ENCODE assay signal across 8 mouse cellular contexts in genomic region chr6:71991190-71991932, GRCm38 (mm10).
DNase-seq lines count a peak whose midpoint lies in the region; ATAC-seq and TF ChIP-seq lines count a peak whose summit lies in the region.

No protein-coding gene starts in this region.

- H3K27me3 ChIP-seq in kidney, postnatal 0 days (ENCODE audit: insufficient read depth, low read length): no peaks in the 10 kb centered on the region

- H3K9ac ChIP-seq in kidney, postnatal 0 days (ENCODE audit: low read depth, low read length): no peak overlapping the region

- H3K36me3 ChIP-seq in kidney, postnatal 0 days (ENCODE audit: insufficient read depth, low read length): no peaks in the 10 kb centered on the region

- H3K4me2 ChIP-seq in kidney, postnatal 0 days (ENCODE audit: low read length): no peak overlapping the region

- intact Hi-C loops in gastrocnemius, postnatal 14 days (cut with DNase I; ENCODE audit: low total_unique reads): no loop called here

- no peak; the same call in 1 of the 2 replicates for ATAC-seq in kidney, postnatal 0 days (replicated peaks; ENCODE audit: low FRiP score, low read depth)

- H3K4me3 ChIP-seq in kidney, postnatal 0 days (replicated peaks; ENCODE audit: low read depth, low read length): no peak overlapping the region

- H3K4me1 ChIP-seq in kidney, postnatal 0 days (replicated peaks; ENCODE audit: insufficient read depth, low read length): 0 out of 2 replicates have a peak, but pooled peaks cover 3% of the 10 kb centered on the region

- H3K9me3 ChIP-seq in kidney, postnatal 0 days (replicated peaks; ENCODE audit: low read length): no peaks in the 10 kb centered on the region

- no peak for TF ChIP-seq CTCF in kidney, postnatal 0 days (IDR thresholded peaks at IDR 0.05; ENCODE audit: low read depth)

- no peak for DNase-seq in kidney, postnatal 0 days (ENCODE audit: low spot score)
- no peak for DNase-seq in kidney, adult 9 months
- peak; percentile 83 for DNase-seq in adrenal gland, adult 2 months
- DNase-seq in cerebellum, adult 9-10 months: peak; percentile 85
- DNase-seq in layer of hippocampus, postnatal 10 days (ENCODE audit: low spot score in 2 of 2): peak; percentile 41 to 47
- DNase-seq in testis, postnatal 10 days (ENCODE audit: low spot score): peak; percentile 70
- no peak for DNase-seq in gastrocnemius, postnatal 14 days
- DNase-seq in right cerebral cortex, adult 18-20 months: no peak

- 49% methylated on average over 8 of the region's 8 CpGs for WGBS in kidney, postnatal 0 days

- H3K27ac ChIP-seq in kidney, postnatal 0 days: 0 out of 2 replicates have a peak overlapping the region, but pooled peaks have one; percentile 60

Comparison
In these comparisons a context has a peak if more than half of its experiments do, and no peak if none do; other contexts are left out.
1. DNase-seq: peak in adrenal gland, adult 2 months (single experiment), cerebellum, adult 9-10 months (single experiment), layer of hippocampus, postnatal 10 days (2 of 2) and testis, postnatal 10 days (single experiment); none in kidney, postnatal 0 days (single experiment), kidney, adult 9 months (single experiment), gastrocnemius, postnatal 14 days (single experiment) and right cerebral cortex, adult 18-20 months (single experiment).